Mouse (Mus musculus): ENCODE data around the gene Dlst.
"Not testable (repeated sequence)": the region's sequence is repeated elsewhere in the genome, so short reads cannot be mapped to it uniquely, and the experiment has no call there.

Dlst gene

DNA sequence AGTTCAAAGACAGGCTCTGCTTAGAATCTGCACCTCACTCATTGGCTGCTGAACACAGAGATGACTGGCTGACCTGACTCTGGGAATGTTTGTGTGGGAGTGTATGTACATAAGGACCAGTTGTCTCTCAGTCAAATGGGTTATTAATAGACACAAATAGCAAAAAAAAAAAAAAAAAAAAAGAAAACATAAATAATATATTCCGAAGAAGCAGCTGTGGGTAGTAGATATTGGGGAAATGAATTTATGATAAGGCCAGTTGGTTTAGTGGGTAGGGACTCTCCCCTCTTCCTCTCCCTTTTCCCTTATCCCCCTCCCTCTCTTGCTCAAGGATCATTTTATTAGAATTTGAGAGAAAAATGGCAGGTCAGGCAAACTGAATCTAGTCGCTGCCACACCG, 3.3 kb downstream of the Dlst start:
- DNase-seq (ENCODE audit: low read depth), result no peak

GRCm38 (mm10) chr12:85115678-85116077, 5.0 kb downstream of the Dlst start:
- DNase-seq (ENCODE audit: low read depth), result peak; percentile 38

- DNase-seq (ENCODE audit: low read depth), result no peak
Measured at GRCm38 (mm10) chr12:85121806-85122459, 11.3 kb downstream of the Dlst start.

GRCm38 (mm10) chr12:85123108-85123530, 12.5 kb downstream of the Dlst start:
- DNase-seq (ENCODE audit: low read depth), result no peak

GRCm38 (mm10) chr12:85123645-85124044, 13.0 kb downstream of the Dlst start:
- no peak for DNase-seq (ENCODE audit: low read depth)

DNA sequence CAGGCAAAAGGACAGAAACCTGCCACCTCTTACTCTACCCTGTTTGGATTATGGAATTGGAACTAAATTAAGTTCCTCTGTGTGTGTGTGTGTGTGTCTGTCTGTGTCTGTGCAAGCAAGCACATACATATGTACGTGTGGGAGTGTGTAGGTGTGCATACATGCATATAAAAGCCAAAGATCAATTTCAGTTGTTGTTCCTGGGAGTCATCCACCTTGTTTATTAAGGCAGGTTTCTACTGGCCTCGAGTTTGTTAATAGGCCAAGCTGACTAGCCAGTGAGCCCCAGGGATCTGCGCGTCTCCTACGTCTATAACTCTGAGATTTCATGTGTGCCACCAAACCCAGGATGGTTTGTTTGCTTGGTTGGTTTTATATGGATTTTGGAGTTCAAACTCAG, 14.1 kb downstream of the Dlst start:
- no peak for DNase-seq (ENCODE audit: low read depth)

DNA sequence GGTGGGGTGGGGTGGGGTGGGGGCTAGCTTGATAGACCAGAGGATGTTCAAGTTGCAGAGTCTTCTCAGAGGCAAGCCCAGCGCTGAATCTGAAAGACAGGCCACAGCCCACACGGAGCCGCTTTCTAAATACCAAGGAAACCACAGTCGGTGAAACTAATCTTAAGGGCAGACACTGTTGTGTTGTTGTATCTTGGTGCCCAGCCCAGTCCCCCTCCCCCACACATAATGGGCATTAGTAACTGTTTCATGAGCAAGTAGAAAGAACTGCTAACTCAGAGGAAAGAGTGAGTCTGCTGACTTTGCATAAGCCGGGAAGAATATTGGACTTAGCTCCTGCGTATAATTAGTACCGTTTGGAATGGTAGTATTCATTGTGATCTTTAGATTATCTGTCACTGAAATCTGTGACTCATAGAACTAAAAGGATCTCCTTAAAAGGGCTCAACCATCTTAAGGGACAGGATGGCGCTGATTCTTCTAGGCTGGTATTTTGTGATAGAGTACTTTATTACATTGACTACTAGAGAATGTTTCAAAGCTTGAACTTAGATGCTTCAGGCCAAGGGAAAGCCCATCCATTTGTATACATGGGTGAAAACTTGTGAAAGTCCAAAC, 16.5 kb downstream of the Dlst start:
- DNase-seq (ENCODE audit: low read depth), result peak; percentile 92

DNA sequence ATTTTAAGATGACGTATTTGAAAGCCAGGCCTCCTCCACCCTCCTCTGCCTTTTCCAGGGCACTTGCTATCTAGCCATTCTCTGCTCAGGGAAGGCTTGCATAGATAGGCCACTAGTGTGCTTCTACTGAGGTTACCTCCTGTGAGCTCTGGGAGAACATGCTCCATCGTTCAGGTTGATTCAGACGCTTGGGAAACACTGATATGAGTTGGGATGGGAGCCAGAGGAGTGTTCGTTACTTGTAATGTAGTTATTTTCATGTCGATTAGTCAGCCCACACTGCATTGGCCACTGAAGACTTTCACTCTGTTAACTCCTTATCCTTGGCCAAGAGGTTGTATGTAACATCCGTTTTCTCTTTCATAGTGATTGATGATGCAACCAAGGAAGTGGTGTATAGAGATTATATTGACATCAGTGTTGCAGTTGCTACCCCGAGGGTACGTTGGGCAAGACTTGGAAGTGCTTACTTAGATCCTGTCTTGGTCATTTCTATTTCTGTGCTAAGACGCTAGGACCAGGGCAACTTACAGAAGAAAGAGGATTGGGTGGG, 18.9 kb downstream of the Dlst start:
- peak; percentile 95 for DNase-seq (ENCODE audit: low read depth)

- no peak for DNase-seq (ENCODE audit: low read depth)
Measured at GRCm38 (mm10) chr12:85131361-85131760, 20.7 kb downstream of the Dlst start.

DNA sequence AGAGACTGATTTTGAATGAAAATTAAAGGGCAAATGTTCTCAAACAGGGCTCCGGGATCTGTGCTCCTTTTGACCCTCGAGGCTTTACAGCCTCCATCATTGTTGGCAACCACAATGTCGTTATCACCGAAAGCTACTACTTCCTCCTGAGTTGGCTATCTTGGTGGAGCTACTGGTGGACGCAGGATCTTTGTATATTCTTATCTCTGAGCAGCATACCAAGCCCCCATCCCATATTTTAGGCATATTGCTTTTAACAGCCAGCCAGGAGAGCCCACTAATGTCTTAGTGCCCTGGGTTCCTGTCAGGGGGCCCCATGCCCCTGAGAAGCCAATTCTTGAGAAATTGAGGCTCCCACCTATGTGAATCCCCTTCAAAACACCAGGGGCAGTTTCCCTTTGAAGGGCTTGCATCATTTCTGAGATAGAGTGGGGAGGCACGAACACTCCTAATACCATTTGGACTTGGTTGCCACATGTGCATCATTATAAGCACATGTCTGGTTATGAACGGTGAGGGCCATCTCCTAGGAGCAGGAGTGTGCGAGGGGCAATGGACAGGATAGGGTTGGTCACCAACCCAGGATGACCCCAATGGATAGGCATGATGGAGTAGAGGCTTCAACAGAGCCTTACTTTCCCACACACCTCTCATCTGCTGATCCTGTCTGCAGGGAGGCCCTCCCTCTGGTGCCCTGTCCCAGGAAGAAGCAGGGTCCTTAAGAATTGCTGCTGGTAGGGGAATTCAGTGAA, 23.6 kb downstream of the Dlst start:
- peak; percentile 58 for DNase-seq (ENCODE audit: low read depth)

- DNase-seq (ENCODE audit: low read depth), result no peak
Measured at GRCm38 (mm10) chr12:85135513-85136470, 25.2 kb downstream of the Dlst start.

- no peak for DNase-seq (ENCODE audit: low read depth)
Measured at GRCm38 (mm10) chr12:85136627-85137026, 26.0 kb downstream of the Dlst start.

DNA sequence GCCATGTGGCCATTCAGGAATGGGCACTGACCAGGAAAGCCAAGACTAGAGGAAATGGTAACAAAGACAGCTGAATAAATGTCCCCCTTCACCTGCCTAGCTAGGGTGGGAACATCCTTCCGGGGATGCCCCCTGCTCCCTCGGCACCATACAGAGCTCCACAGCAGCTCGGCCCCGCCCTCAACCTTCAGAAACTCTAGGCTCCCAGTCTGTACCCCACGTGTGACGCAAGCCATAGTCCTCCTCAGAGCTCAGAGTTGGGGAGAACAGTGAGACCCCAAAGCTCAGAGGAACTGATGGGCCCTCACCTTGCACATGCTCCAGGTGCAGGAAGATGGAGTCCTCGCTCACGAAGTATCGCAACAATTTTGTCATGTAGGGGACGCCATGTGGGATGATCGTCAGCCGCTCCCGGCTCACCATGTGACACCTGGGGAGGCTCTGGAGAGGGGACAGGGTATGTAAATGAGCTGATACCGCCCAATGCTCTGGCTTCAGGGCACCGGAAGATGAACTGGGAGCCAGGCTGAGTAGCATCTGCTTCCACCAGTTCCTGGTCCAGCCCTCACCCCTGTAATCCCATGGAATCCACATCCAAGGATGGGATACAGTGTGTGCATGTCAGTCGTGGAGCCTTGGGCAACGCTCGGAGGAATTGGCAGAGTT, 29.5 kb downstream of the Dlst start:
- DNase-seq (ENCODE audit: low read depth), result no peak

DNA sequence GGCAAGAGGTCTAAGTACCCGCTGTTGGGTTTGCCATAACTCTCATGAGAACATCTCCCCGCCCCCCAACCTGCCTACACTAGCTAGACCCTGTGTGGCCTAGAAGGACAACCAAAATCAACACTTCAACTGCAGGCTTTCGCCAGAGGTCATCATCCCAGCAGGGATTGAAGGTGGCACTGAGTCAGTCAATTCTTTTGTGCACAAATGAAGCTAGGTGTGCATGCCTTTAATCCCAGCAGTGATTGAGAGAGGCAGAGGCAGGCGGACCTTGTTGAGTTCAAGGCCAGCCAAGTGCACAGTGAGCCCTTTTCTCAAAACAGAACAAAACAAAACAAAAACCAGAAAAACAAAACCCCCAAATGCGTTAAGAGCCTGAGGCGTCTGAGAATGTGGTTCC, 30.5 kb downstream of the Dlst start:
- no peak for DNase-seq (ENCODE audit: low read depth)

- peak; percentile 80 for DNase-seq (ENCODE audit: low read depth)
Measured at GRCm38 (mm10) chr12:85142803-85143202, 32.2 kb downstream of the Dlst start.

DNA sequence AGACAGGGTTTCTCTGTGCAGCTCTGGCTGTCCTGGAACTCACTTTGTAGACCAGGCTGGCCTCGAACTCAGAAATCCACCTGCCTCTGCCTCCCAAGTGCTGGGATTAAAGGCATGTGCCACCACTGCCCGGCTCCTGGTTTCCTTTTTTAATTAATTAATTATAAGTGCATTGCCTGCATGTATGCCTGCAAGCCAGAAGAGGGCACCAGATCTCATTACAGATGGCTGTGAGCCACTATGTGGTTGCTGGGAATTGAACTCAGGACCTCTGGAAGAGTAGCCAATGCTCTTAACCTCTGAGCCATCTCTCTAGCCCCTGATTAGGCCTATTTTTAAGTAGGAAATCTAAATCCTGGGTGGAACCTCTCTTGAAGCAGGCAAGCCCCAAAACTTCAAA, 33.6 kb downstream of the Dlst start:
- not testable (repeated sequence) for DNase-seq (ENCODE audit: low read depth)

DNA sequence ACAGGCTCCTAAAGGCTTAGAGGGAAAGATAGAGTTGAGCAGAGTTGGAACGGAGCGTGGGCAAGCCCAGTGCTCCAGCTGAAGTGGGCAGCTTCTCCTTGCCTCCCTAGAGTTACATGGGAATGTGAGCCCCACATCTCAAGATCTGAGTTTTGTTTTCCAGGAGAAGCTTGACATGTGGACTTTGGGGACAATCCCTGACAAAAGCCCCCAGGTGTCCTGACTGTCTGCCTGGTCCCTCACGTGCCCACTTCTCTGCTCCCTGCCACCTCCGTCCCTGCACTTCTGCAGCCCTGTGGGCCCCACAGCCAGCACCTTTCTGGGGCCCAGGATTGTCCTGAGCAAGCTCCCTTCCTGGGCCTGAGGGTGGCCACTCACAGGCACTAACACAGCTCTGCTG, 34.2 kb downstream of the Dlst start:
- no peak for DNase-seq (ENCODE audit: low read depth)

DNA sequence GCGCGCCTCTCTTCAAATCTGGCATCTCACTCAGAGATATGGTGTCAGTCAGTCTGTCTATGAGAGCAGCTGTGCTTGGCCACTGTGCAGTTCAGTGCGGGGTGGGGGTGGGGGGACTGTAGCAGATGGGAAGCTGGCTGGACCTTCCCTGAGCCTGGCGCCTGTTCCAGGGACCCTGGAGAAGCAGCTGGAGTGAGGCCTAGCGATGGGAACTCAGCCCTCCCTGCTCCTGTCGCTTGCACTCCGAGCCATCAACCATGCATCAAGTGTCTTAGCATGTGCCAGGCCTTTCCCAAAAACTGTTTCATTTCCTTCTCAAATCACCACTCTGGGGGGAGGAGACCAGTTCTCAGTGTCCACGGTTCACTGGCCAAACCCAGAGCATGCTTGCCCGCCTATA, 35.0 kb downstream of the Dlst start:
- DNase-seq (ENCODE audit: low read depth), result no peak

DNA sequence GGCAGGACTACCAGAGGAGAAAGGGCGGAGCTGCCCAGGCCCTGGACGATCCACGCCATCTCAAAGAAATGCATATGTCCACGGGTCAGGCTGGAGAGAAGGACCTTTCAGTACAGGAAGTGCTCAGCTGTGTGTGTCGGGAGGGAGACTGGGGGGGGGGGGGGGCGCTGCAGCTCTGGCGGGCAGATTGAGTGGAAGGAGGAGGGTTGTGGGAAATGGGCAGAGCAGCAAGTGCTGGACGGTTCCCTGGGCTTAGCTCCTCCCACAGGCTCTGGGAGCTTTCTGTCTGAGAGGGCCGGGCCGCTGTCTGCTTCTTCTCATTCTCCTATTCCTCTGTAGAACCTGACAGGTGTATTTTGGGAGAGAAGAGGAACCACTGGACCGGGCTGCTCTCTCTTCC, 35.7 kb downstream of the Dlst start:
- peak; percentile 61 for DNase-seq (ENCODE audit: low read depth)

GRCm38 (mm10) chr12:85146881-85147280, 36.2 kb downstream of the Dlst start:
- DNase-seq (ENCODE audit: low read depth), result no peak

- no peak for DNase-seq (ENCODE audit: low read depth)
Measured at GRCm38 (mm10) chr12:85150321-85151001, 39.8 kb downstream of the Dlst start.
